Mouse (Mus musculus): ENCODE data around the gene Gemin8. TPM values are rescaled to one million over a fixed set of nuclear protein-coding genes. Genes with fewer than 3 reads are reported as not detected.

Gene Gemin8
- polyA plus RNA-seq, 1 experiment from 2014 or later = 17.7 TPM

DNA sequence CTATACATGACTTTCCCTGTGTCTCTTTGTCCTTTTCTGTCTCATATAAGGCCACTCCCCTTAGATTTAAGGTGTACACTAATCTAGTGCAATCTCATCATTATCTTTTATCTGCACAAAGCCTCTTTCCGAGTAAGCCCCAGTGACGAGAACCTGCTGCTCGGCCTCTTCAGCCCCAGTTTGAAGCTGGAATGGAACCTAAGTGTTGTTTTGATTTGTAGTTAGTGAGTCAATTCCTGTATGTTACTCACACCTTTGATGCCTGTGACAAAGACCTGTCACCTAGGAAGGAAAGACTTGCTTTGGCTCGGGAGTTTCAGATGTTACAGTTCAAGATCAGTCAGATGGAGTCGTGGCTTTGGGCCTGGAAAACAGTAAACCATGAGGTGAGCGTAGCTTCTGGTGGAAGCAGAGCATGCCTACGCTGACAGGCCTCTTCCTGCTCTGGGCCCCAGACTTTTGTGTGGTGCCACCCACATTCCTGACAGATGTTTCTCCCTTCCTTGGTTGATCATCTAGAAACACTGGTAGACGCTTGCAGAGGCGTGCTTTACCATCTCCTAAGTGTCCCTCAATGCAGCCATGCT, 15.2 kb downstream of the Gemin8 start:
- 86% methylated on average over 9 of the region's 9 CpGs for WGBS
- peaks cover 88% of the 10 kb centered on the region for H3K27me3 ChIP-seq (ENCODE audit: low read depth, poor library complexity, severe bottlenecking)
- DNase-seq (ENCODE audit: low spot score) = no peak
- no peaks in the 10 kb centered on the region for H3K9me3 ChIP-seq (replicated peaks)
- no peak overlapping the region for H3K4me3 ChIP-seq
- H3K27ac ChIP-seq (replicated peaks) = no peak overlapping the region
- no peaks in the 10 kb centered on the region for H3K4me1 ChIP-seq
- H3K36me3 ChIP-seq = peaks cover 12% of the 10 kb centered on the region; the same call in 1 of the 2 replicates

DNA sequence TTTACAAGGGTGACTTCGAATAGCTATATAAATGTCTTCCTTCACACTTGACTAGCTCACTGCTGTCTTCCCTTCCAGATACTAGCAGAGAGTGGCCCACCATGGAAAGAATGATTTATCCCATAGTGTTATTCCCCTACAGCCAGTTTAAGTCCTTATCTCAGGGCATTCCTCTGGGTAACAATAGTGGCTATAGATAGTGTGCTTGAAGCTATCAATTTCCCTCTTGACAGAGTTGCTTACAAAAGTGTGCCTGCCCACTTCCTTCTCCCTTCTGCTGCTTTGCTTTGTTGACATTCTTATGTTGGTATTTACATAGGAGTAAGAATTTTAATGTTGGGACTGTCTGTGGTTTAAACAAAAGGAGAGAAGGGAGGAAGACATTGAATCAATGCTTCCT, 17.5 kb downstream of the Gemin8 start:
- Histone ChIP-seq H3K27ac (replicated peaks) (no peak overlapping the region), H3K27me3 (ENCODE audit: low read depth, poor library complexity, severe bottlenecking) (peaks cover 79% of the 10 kb centered on the region), H3K36me3 (peaks cover 32% of the 10 kb centered on the region), H3K4me3 (no peak overlapping the region), H3K9me3 (replicated peaks) (no peaks in the 10 kb centered on the region), H3K4me1 (no peaks in the 10 kb centered on the region)
- 94% methylated on average over 1 of the region's 1 CpGs for WGBS
- no peak for DNase-seq (ENCODE audit: low spot score)

GRCm38 (mm10) chrX:166196327-166196726, 26.1 kb downstream of the Gemin8 start:
- Histone ChIP-seq H3K4me1 (no peaks in the 10 kb centered on the region), H3K27me3 (ENCODE audit: low read depth, poor library complexity, severe bottlenecking) (peaks cover 89% of the 10 kb centered on the region), H3K27ac (replicated peaks) (no peak overlapping the region), H3K9me3 (replicated peaks) (no peaks in the 10 kb centered on the region), H3K4me3 (no peak overlapping the region), H3K36me3 (peaks cover 11% of the 10 kb centered on the region; the same call in 1 of the 2 replicates)
- no peak for DNase-seq (ENCODE audit: low spot score)

DNA sequence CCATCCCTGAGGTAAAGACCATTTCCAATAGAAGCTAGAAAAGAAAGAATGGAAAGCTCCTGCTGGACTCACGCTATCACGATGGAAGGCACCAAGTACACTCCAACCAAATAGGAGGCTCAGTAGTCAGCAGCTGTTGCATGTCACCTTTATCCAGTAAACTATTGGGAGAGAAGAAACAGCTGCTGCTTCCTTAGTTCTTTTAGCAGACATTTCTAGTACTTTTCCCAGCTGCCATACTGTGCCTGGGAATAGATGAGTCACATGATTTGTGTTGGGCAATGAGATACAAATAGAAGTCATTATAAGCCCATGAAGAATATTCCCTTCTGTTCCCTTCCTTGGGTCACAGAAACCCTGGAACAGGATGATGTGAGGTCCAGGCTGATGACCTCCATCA, 28.0 kb downstream of the Gemin8 start:
- DNase-seq (ENCODE audit: low spot score) = no peak
- 97% methylated on average over 2 of the region's 2 CpGs for WGBS

DNA sequence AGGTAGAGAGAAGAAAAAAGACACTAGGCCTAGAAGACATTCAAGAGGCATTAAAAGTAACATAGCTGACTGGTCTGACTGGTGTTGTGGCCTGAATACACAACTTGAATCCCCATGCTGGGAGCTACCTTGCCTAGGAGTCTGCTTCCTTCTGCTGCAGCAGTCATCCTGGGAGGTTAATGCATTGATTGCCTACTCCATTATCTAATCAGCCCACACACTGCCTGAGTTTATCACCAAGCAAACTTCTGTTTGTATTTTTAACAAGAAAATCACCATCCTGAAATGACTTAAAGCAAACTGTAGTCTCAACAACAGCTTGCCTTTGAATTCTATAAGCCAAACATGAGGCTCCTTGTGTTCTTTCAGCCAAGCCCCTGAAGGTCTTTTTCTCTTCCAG, 29.6 kb downstream of the Gemin8 start:
- no peak for DNase-seq (ENCODE audit: low spot score)
- Histone ChIP-seq H3K27me3 (ENCODE audit: low read depth, poor library complexity, severe bottlenecking) (peaks cover 82% of the 10 kb centered on the region), H3K4me3 (no peak overlapping the region), H3K4me1 (no peaks in the 10 kb centered on the region), H3K36me3 (no peaks in the 10 kb centered on the region; the same call in 1 of the 2 replicates), H3K27ac (replicated peaks) (no peak overlapping the region), H3K9me3 (replicated peaks) (0 out of 2 replicates have a peak, but pooled peaks cover 2% of the 10 kb centered on the region)

More for the DNA sequence above, 28.0 kb downstream of the Gemin8 start:
- H3K27me3 ChIP-seq (ENCODE audit: low read depth, poor library complexity, severe bottlenecking) = peaks cover 81% of the 10 kb centered on the region
- H3K36me3 ChIP-seq = no peaks in the 10 kb centered on the region; the same call in 1 of the 2 replicates
- no peak overlapping the region for H3K4me3 ChIP-seq
- H3K27ac ChIP-seq (replicated peaks) = no peak overlapping the region
- H3K4me1 ChIP-seq = no peaks in the 10 kb centered on the region
- 0 out of 2 replicates have a peak, but pooled peaks cover 2% of the 10 kb centered on the region for H3K9me3 ChIP-seq (replicated peaks)

DNA sequence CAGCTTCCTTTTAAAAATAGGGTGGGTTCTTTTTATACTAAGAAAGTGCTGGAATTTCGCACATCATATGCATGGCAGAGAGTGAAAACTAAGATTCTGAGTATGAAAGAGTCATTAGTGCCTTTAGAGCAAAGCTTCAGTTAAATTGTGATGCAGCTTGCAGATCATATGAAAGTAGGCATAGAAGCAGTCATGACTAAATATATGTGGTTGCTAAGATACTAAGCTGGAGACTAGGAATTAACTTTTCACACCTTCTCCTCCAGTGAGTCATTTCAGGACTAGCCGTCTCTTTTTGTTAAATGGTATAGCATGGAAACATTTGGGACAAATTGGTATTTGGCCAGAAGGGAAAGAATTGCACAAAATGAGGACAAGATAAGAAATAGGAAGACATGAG, 44.3 kb downstream of the Gemin8 start:
- Histone ChIP-seq H3K4me3 (no peak overlapping the region), H3K4me1 (no peaks in the 10 kb centered on the region), H3K9me3 (replicated peaks) (no peaks in the 10 kb centered on the region), H3K27me3 (ENCODE audit: low read depth, poor library complexity, severe bottlenecking) (peaks cover 97% of the 10 kb centered on the region), H3K27ac (replicated peaks) (no peak overlapping the region), H3K36me3 (no peaks in the 10 kb centered on the region)
- no peak for DNase-seq (ENCODE audit: low spot score)
- WGBS = 81% methylated on average over 2 of the region's 2 CpGs

DNA sequence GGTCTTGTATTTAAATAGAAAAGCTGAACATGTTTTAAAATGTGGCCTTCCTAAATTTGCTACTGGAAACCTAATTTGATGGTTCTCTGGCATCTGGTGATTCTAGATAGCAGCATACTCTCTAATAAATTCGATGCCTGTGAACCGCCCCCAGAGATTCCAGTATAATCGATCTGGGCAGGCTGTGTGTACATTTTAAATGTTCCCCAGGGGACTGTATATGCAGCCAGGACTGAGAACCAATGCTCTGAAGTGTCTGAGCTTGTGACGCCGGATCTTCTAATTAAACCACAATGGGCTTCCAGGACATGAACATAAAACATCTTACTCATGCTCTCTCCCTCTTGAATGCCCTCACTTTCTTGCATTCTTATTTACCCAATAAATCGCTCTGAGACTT, 46.0 kb downstream of the Gemin8 start:
- Histone ChIP-seq H3K4me3 (no peak overlapping the region), H3K36me3 (no peaks in the 10 kb centered on the region), H3K4me1 (no peaks in the 10 kb centered on the region), H3K9me3 (replicated peaks) (no peaks in the 10 kb centered on the region), H3K27me3 (ENCODE audit: low read depth, poor library complexity, severe bottlenecking) (peaks cover 99% of the 10 kb centered on the region), H3K27ac (replicated peaks) (no peak overlapping the region)
- no peak for DNase-seq (ENCODE audit: low spot score)
- 87% methylated on average over 6 of the region's 6 CpGs for WGBS

DNA sequence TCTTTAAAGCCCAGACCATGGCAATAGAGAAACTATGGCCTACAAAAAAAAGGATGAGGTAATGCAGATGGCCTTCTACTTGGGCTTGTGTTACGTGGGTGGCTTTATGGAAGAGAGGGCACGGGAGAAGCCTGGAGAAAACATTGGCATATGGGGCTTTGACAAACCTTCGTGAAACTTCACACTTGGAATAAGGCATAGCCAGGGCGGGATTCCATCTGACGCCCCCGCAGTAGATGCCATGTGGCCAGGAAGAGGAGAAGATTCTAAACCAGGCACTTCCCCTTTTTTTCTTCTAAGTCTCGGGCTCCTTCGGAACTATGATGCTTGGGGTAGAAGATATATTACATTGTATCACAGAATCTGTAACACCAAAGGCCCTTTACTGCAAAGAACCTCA, 46.5 kb downstream of the Gemin8 start:
- no peak overlapping the region for H3K4me3 ChIP-seq
- DNase-seq (ENCODE audit: low spot score) = no peak
- no peaks in the 10 kb centered on the region for H3K36me3 ChIP-seq
- H3K27me3 ChIP-seq (ENCODE audit: low read depth, poor library complexity, severe bottlenecking) = peaks cover 99% of the 10 kb centered on the region
- WGBS = 95% methylated on average over 8 of the region's 8 CpGs
- H3K27ac ChIP-seq (replicated peaks) = no peak overlapping the region
- H3K4me1 ChIP-seq = no peaks in the 10 kb centered on the region
- no peaks in the 10 kb centered on the region for H3K9me3 ChIP-seq (replicated peaks)

DNA sequence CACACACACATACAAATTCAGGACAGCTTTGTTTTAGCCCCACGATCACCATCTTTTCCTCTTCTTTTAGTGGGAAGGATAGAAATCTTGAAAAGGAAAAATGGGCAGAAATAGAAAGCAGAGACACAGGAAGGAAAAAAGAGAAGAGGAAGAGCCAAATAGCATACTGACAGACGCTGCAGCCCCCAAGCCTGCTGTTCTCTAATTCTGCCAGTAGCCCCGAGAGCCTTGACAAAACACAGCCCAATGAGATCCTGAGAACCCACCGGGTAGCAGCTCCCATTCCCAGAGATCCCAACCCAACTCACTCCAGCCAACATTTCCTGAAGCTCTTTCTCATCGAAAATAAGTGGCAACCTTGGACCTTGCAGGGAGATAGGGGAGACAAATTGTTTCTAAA, 49.1 kb downstream of the Gemin8 start:
- no peak for DNase-seq (ENCODE audit: low spot score)
- Histone ChIP-seq H3K4me1 (no peaks in the 10 kb centered on the region), H3K4me3 (no peak overlapping the region), H3K27ac (replicated peaks) (no peak overlapping the region), H3K36me3 (no peaks in the 10 kb centered on the region), H3K9me3 (replicated peaks) (no peaks in the 10 kb centered on the region), H3K27me3 (ENCODE audit: low read depth, poor library complexity, severe bottlenecking) (peaks cover 94% of the 10 kb centered on the region)
- 71% methylated on average over 5 of the region's 5 CpGs for WGBS

DNA sequence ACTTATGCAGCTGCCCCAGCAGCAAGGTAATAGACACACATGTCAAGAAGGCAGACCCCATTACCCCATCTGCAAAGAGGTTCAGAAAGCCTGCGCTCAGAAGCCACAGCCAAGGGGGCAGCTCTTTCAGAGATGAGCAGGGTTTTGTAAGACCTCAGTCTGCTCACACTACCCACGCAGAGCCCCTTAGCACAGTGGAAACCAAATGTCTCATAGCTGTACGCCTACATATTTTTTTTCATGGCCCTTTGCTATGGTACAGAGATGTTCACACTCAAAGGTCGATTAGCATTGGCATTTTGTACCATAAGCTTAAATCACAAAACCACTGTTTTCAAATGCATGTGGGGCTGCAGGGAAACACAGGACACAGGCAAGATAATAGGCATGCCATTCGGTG, 56.6 kb downstream of the Gemin8 start:
- Histone ChIP-seq H3K27ac (replicated peaks) (no peak overlapping the region), H3K36me3 (no peaks in the 10 kb centered on the region), H3K4me3 (no peak overlapping the region), H3K4me1 (no peaks in the 10 kb centered on the region), H3K27me3 (ENCODE audit: low read depth, poor library complexity, severe bottlenecking) (peaks cover 93% of the 10 kb centered on the region), H3K9me3 (replicated peaks) (no peaks in the 10 kb centered on the region)
- WGBS = 87% methylated on average over 5 of the region's 5 CpGs
- no peak for DNase-seq (ENCODE audit: low spot score)

DNA sequence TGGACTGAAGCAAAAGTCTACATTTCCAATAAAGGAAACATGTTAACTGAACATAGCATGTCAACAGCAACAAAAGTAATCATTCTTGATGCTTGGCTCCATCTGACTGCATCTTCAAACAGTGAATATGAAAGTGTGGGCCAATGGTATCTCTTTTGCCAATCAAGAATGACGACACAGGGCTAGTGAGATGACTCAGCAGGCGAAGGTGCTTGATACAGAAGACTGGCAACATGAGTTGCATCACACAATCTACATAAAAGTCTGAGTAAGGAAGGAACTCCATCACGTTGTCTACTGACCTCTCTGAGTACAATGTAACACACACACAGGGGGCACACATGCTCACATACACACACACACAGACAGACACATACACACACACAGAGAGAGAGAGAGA, 59.5 kb downstream of the Gemin8 start:
- Histone ChIP-seq H3K27ac (replicated peaks) (no peak overlapping the region), H3K27me3 (ENCODE audit: low read depth, poor library complexity, severe bottlenecking) (peaks cover 97% of the 10 kb centered on the region), H3K4me3 (no peak overlapping the region), H3K9me3 (replicated peaks) (no peaks in the 10 kb centered on the region), H3K36me3 (no peaks in the 10 kb centered on the region), H3K4me1 (no peaks in the 10 kb centered on the region)
- 79% methylated on average over 3 of the region's 3 CpGs for WGBS
- no peak for DNase-seq (ENCODE audit: low spot score)

GRCm38 (mm10) chrX:166230515-166231267, 60.4 kb downstream of the Gemin8 start:
- 91% methylated on average over 6 of the region's 6 CpGs for WGBS
- H3K27ac ChIP-seq (replicated peaks) = no peak overlapping the region

DNA sequence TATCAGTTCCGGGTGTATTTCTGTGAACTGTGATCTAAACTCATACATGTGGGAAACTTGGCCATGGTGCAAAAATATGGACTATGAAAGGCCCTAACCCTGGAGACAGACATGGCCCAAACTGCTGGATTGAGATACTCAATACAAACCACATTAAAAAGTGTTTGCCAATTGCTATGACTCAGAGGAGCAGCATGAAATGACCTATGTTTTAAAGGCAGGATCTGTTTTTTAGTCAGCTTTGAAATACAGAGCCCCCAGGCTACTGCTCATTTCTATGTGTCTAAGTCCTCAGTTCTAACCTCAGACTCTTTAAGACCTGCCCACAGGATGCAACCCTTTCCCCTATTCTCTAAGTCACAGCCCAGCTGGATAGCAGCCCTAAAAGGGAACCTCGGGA, 65.9 kb downstream of the Gemin8 start:
- no peak overlapping the region for H3K4me3 ChIP-seq
- no peak overlapping the region for H3K27ac ChIP-seq (replicated peaks)
- no peak for DNase-seq (ENCODE audit: low spot score)
- H3K9me3 ChIP-seq (replicated peaks) = 0 out of 2 replicates have a peak, but pooled peaks cover 4% of the 10 kb centered on the region
- no peaks in the 10 kb centered on the region for H3K36me3 ChIP-seq
- H3K27me3 ChIP-seq (ENCODE audit: low read depth, poor library complexity, severe bottlenecking) = peaks cover 97% of the 10 kb centered on the region
- peaks cover 5% of the 10 kb centered on the region; the same call in 1 of the 2 replicates for H3K4me1 ChIP-seq
- WGBS = 56% methylated on average over 2 of the region's 2 CpGs

More at GRCm38 (mm10) chrX:166230515-166231267, 60.4 kb downstream of the Gemin8 start:
- Histone ChIP-seq H3K4me1 (no peaks in the 10 kb centered on the region), H3K27me3 (ENCODE audit: low read depth, poor library complexity, severe bottlenecking) (peaks cover 95% of the 10 kb centered on the region), H3K4me3 (no peak overlapping the region), H3K9me3 (replicated peaks) (no peaks in the 10 kb centered on the region), H3K36me3 (no peaks in the 10 kb centered on the region)
- DNase-seq (ENCODE audit: low spot score) = no peak
